Comparison of ENCODE assay signal across 15 mouse cellular contexts in genomic region chr3:105918355-105918745, GRCm38 (mm10). TPM values are rescaled to one million over a fixed set of nuclear protein-coding genes. Genes with fewer than 3 reads are reported as not detected.
"Had no signal": no experiment of that assay in that cellular context is flagged by ENCODE, and none has a peak within 500 bp of the region (broad histone marks: within the 10 kb centered on the region; RNA-seq: fewer than 3 reads in every experiment).

No protein-coding gene starts in this region.

- H3K9me3 ChIP-seq: limb, embryonic 15.5 days; liver, embryonic 12.5 days; midbrain, embryonic 13.5 days; neural tube, embryonic 15.5 days had no signal

- DNase-seq: kidney, postnatal 10 days; lung, embryonic 14.5 days; lung, postnatal 10 days; lung, postnatal 4 days; thymus, postnatal 4 days had no signal

- H3K27ac ChIP-seq: left cerebral cortex, adult 2 months; limb, embryonic 15.5 days; liver, embryonic 12.5 days; midbrain, embryonic 13.5 days; neural tube, embryonic 15.5 days; stomach, postnatal 0 days had no signal

- H3K4me1 ChIP-seq: limb, embryonic 15.5 days; midbrain, embryonic 13.5 days; neural tube, embryonic 15.5 days had no signal

- H3K36me3 ChIP-seq: limb, embryonic 15.5 days; liver, embryonic 12.5 days; midbrain, embryonic 13.5 days; neural tube, embryonic 15.5 days had no signal

- H3K27me3 ChIP-seq: limb, embryonic 15.5 days; liver, embryonic 12.5 days; midbrain, embryonic 13.5 days; neural tube, embryonic 15.5 days had no signal

- H3K4me3 ChIP-seq: left cerebral cortex, adult 2 months; limb, embryonic 15.5 days; liver, embryonic 12.5 days; midbrain, embryonic 13.5 days; myocyte; neural tube, embryonic 15.5 days had no signal

- ATAC-seq: liver, embryonic 12.5 days; midbrain, embryonic 13.5 days had no signal

- H3K4me2 ChIP-seq: limb, embryonic 15.5 days; liver, embryonic 12.5 days; lung, embryonic 14.5 days; midbrain, embryonic 13.5 days; neural tube, embryonic 15.5 days had no signal

- H3K9ac ChIP-seq: limb, embryonic 15.5 days; liver, embryonic 12.5 days; lung, embryonic 14.5 days; midbrain, embryonic 13.5 days; neural tube, embryonic 15.5 days had no signal

RNA-seq across cellular contexts. Expression of gene Tmigd3, which starts 47.6 kb away (rescaled TPM):
- total RNA-seq: megakaryocyte-erythroid progenitor cell, adult 5-6 weeks had no signal
- polyA plus RNA-seq: liver, embryonic 16.5 days; midbrain, embryonic 13.5 days; neural tube, embryonic 11.5 days; neural tube, embryonic 15.5 days had no signal

RNA-seq across cellular contexts. Expression of gene Adora3, which starts 47.7 kb away (rescaled TPM):
- total RNA-seq: megakaryocyte-erythroid progenitor cell, adult 5-6 weeks had no signal
- polyA plus RNA-seq: myocyte had no signal
